Mouse (Mus musculus) retina, embryonic 14.5 days (tissue): ENCODE results near the gene Adamtsl1.

ENCODE experiments used
- DNase-seq: peaks from one replicate; pipeline ENCODE4 v3.0.0-alpha.2; 2015; ENCODE audit warnings: low spot score

The Adamtsl1 gene

DNA sequence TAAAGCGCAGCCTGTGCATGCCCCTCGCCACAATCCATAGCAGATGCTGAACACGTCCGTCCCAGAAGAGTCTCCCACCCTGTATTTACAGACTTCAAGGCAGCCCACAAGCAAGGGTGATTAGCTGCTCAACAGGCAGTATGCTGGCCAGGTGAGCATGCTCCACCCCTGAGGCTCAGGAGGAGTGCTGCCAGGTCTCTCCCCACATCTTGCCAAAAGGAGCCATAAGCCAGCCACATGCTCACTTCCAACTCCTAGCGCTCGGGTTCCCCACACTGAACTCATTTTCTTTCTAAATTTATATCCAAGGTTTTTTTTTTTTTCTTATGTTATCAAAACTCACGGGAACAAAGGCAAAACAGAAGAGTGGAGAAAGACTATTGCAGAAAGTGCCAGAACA is 687.8 kb downstream of the Adamtsl1 start:
- no peak for DNase-seq

DNA sequence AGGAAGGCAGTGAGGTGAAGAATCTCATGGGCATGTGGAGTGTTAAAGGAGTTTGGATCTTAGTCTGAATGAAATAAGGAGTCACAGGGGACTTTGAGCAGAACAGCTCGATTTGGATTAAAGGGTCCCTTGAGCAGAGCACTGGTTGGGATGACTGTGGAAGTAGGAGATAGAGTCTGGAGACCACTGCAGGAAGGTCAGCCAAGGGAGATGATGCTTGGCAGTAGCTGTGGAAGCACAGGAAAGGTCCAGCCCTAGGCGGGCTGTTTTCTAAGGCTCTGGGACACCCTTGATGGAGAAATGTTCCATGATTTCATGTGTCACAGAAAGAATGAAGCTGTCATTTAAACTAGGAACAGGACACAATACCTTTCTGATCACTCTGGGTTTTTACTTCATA is 689.3 kb downstream of the Adamtsl1 start:
- no peak for DNase-seq

DNA sequence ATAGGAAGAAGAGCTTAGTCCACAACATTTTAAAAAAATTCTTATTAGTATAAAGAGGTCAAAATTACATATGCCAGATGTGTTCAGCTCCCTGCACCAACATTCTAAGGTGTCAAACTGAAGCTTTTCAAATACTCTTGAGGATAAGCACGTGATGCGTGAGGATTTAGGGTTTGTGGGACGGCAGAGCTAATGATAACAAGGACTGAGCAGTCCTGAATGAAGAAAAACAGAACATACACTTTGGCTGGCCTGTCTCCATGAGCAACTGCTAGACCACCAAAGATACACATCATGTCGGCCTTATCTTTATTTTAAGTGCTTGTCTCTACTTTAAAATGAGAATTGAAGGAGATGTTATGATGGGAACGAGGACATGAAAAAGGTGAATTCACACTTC is 710.9 kb downstream of the Adamtsl1 start:
- DNase-seq = no peak

DNA sequence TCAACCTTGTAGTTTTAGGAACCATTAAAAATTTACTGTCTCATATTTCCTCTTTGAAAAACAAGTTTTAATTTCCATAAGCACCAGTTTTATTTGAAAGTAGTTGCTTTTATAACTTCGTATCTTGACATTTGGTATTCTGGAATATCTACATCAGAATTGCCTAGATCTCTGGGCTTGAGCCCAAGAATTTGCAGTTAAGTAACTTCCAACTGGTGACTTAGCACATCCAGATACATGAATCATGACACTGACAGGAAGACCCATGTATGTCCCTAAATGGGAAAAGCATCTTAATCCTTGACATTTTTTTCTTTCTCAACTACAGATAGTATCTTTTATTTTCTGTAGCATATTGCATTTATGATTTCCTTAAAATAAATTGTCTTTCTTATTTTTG is 713.1 kb downstream of the Adamtsl1 start:
- no peak for DNase-seq

DNA sequence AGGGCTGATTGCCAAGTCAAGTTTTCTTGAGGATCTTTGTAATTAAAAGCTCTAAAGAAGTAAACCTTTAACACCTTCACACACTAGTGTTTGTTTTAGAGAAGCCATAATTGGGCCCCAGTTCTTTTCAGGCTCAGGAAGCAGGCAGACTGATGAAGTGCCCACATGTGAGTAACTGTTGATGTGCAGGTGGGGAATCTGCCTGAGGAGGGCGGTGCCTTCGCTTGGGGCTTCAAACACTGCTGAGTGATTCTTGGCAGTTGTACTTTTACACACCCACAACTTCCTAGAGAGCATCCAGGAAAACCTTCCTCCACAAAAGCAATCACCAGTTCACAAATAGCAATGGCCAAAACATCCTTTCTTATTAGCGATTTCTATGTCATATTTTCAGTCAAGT is 719.2 kb downstream of the Adamtsl1 start:
- no peak for DNase-seq

DNA sequence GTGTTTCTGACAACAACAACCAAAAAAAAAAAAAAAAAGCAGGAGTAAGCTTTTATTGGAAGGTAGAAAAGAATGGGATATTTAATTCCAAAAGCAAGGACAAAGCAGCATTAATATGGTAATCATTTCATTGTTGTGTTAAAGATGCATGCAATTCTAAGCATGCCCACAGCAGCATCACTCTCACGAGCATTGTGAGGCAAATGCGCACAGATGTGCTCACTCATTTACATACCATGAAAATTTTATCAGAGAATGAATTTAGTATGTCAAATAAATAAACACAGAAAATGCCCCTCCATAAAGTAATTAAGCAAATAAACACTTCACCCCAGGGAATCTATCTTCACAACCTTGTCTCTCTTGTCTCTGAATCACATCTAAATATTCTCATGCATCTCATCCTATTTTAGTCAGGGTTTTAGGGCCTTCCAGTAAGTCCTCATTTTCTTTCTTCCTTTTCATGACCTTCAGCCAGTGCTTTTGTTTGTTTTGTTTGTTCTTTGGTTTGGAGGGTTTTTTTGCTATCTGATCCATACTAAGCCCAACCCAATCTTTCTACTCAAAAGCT is 728.0 kb downstream of the Adamtsl1 start:
- no peak for DNase-seq

DNA sequence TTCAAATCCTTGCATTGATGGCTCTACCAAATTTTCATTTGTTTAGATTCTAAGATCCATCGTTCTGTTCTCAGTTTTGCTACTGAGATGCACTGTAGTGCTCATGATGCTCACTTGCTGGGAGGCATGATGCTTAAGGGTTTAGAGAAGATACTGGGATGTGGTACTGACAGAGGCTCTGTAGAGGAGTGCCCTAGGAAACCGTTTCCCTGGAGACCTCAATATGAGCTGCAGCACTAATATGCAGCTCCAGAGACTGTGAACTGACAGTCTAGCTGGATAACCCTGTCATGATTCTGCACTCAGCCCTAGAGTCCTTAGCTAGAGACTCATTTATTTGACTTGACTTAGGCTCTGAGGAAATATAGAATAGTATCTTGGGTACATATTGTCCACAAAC is 756.1 kb downstream of the Adamtsl1 start:
- no peak for DNase-seq

DNA sequence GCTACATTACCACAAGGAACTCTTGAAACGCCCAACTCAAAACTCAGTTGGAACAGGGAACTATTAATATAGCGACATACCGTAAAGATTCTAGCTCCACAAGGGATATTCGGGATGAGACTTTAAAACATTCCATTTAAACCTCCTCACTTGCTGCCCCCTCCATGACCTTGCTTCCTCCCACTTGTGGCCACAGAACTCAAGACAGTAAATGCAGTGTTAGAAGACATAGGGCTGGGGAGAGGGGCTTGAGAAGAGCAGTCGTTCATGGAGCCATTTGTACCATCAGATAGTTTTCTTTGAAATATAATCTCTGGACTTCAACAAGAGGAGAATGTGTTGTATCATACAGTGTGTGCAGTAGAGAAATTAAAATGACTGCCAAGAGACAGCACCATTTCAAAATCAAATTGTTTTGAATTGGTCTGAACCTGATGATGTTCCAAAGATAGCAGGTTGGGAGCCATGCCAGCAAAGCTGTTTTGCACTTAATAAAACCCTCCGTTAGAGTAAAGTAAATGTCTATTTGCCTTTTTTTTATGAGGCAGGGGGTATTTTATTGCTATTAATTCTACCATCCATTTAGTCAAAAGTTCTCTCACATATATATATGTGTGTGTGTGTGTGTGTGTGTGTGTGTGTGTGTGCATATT is 759.9 kb downstream of the Adamtsl1 start:
- DNase-seq = no peak

DNA sequence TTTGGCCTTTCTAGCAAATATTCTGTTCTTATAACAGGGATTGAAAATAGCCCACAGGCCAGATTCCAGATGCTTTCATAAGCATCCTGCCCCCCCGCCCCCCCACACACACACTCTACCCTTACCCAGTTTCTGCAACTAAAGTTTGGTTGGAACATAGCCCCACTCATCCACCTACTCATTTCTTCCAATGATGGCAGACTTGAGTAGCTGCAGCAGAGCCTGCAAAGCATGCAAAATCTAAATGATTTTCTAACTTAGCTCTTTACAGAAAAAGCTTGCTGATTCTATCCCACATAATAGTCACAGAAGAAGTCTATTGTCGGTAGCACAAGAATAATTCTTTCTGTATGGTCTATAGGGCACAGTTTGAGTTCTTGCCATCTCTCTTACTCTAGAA is 760.7 kb downstream of the Adamtsl1 start:
- DNase-seq = no peak

DNA sequence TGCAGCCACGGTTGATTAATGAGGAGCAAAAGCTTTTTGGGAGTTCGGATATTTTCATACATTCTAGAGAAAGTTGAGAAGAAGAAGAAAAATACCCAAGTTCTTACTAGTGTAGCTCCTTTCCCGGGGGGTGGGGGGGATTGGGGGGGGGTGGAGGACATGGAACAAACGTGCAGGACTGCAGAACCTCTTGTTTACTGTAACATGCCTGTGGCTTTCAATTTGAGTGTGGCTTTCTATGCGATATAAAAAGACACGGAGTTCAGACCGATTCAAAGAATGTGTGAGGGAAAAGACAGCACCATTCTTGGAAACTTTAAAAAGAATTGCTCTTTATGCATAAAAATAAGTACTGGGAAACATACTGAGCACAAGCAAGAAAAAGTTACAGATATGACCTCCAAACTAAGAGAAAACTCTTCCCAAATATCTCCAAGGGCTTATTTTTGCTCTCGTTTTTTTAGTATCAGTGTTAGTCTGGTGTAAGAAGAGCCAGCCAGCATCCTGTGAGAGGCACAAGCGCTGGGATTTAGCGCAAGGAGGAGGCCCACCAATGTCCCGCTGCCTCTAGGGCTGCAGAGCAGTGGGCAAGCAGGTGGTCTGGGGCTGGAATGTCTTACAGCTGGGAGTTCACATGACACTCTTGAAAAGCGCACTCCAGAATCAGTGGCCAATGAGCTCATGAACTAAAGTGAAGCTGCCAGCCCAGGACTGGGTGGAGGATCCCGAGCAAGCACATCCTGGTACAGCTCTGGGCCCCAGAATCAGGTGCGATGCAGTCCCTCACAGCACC is 762.2 kb downstream of the Adamtsl1 start:
- no peak for DNase-seq

DNA sequence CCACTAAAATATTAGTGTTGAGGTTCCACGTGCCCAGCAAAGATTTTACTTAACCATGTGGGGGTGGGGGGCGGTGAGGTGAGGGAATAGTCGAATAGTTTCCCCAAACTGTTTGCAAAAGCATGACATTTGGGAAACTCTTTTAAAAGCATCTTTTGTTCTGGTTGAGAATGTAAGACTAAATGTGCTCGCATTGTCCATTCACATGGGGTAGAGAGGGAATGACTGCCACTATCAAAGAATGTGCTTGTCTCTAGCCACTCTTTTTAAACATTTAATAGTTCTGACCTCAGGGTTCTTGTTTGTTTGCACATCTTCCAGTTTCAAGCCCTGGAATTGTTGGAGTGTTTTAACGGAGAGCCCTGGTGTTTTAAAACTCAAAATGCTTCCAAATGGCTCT is 764.6 kb downstream of the Adamtsl1 start:
- no peak for DNase-seq

DNA sequence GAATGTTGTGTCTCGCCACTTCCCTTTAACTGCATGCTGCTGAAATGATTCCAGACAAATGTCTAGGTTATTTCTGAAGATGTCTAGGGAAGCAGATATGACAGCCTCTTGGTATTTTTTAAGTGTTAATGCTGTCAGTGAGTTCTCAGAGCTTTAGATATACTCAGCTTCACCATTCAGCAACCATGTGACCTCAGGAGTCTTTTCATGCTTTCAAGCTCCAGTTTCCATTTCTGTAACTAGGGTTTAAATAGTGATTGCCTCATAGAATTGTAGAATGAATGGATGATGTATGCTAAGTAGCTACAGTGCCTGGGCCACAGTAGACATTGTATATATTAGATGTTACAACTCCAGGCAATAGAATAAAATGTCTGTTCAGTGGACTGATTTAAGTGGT is 772.6 kb downstream of the Adamtsl1 start:
- DNase-seq = no peak

DNA sequence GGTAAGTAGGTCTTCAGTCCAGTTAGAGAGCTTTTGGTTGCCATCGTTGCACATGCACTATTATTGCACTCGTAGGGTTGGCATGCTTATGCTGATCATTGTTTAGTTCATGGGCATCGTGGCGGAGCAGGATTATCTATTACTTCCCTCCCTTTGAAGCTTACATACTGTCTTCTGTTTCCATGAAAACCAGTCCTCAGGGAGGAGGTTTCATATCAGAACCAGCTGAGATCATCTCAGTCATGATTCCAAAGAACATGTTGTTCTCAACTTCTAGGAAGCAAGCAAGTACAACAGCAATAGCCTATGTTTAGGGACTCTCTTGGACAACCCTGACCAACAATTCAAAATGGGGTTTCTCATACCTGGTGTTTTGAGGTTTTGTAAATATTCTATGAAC is 774.3 kb downstream of the Adamtsl1 start:
- no peak for DNase-seq

DNA sequence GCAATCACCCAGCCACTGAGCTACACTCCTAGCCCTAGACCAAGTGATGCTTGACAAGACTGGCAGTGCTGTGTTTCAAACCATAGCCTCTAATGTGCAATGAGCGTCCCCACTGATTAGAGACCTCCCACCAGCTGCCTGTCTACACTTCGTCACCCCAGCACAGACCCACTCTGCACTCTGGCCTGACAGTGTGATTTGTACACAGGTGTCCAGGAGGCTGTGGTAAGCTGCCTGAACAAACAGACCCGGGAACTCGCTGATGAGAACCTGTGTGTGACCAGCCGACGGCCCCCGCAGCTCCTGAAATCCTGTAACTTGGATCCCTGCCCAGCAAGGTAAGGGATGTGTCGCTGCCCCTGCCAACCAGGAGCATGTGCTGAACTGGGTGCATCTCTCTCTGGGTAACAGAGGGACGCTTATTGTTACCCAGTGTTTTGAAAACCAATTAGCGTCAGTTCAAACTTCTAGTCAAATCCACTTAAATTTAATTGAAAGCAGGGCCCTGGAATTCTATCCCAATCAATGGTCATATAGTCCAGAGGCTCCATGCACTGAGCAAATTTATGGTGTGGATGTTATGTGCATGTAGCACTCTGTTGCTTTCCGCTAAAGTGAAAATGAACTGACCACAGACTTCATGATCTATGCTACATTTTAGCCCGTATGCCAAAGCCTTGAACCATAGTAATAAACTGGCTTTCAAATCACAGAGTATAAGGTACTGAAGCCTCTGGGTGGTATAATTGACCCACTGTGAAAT is 775.7 kb downstream of the Adamtsl1 start:
- DNase-seq = peak; percentile 63

DNA sequence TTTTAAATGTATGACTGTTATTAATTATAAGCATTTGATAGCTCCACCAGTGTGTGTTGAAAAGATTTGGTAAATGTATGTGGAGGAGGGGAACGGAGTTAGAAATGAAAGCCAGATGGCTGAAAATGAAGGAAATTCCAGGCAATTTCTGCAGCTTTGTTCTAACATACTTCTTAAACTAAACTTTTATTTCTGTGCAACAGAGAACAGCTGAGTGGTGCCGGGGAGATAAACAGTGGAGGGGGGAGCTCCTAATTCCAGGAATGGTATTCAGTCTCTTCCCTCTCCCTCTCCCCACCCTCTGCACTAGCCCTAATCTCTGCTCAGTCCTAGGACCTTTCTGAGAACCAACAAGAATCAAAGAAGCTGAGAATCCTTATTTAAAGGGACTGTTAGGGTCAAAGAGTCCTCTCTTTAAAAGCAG is 780.9 kb downstream of the Adamtsl1 start:
- no peak for DNase-seq

DNA sequence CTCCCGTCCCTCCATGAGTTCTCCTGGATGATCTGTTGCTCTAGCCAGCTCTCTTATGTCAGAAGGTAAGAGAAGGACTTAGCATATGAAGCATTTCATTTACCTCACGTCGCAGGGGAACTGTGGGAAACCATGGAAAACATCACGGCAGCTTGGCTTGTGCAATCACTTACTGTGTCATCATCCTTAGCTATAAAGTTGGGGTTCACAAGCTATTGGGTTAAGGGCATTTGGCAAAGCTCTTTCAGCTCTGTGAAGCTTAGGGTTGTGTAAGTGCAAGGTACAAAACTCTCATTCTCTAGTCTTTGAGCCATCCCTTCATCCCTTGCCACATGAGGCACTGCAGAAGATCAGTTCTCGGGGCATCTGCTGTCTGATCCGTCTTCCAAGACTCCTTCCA is 787.5 kb downstream of the Adamtsl1 start:
- DNase-seq = no peak

DNA sequence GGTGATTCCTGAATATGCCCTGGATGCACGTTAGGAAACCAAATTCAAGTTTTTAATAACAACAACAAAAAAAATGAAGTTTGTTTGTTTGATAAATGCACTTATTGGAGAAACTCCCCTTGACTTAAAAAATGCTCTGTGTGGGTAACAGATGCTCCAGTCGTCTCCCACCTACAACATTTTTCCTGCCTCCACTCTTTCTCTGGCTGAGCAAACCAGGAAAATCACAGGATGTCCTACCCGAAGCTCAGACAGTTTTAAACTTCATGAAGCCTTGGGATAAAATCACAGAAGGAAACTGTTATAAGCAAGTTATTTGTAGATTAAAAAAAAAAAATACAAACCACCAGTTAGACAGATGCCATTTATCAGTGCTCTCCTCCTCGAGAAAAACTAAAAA is 788.1 kb downstream of the Adamtsl1 start:
- DNase-seq = no peak

DNA sequence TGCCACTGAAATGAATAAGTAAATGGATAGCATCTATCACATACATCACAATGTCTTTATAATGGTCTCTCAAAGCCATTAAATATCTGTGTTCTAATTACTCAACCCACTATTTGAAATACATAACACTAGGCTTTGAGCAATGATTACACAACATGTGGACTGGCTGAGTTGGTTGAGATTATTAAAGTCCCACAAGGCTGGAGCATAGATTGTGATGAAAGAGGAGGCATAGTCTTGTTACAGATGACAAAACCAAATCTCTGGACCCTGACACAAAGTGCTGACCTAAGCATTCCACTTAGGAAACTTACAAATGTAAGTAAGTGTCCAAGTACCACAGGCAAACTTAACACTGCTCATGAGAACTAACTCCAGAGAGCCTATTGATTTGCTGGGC is 792.8 kb downstream of the Adamtsl1 start:
- no peak for DNase-seq

DNA sequence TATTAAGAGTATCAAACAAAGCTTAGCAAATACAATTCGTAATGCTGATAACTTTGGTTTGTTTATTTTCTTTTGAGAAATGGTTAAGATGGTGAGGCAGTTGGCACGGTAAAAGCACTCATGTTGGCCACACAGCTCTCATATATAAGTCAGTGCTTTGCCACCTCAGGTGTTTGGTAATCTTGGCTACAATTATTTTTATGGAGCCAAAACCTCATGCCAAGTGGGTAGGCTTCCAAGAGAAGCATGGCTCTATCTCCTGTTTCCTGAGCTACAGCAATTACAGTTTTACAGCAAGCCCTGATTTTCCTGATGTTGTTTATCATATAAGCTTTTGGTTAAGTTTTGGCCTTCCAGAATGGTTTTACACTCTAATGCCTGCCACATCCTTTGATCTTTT is 795.2 kb downstream of the Adamtsl1 start:
- no peak for DNase-seq

DNA sequence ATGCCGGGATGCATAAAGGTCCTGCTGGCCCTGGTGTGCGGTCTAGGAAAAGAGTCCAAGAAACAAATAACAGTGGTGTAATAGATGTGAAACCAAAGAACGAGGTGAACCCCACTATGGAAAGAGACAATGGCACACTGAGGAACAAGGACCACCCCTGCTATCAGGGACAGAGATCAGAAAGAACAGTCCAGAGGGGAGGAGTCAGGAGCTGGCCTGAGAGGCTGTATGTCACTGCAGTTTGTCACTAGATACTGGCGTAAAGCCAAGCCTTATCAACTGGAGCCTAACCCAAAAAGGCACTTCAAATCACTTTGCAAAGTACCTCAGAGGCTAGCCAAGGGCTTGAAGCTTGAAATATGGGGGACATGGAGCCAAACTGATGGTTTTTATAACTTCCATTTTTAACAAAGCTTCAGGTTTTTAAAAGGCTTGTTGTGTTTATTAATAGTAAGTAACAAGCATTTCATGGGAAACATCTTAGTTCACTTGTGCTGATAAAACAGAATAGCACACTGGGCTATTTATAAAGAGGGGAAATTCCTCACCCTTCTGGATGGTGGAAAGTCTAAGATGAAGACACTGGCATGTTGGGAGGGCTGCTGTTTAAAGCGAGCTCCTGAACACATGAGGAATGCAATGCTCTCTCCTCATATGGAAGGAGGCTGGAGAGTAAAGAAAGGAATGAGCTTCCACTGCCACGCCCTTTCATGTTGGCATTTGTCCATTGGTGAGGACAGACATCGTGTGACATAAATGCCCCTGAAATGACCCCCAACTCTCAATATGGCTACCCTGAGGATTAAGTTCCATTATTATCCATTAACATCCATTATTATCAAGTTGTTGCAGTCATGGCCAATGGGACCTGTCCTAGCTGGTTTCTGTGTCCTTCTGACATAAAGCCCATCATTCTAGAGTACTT is 797.1 kb downstream of the Adamtsl1 start:
- no peak for DNase-seq

DNA sequence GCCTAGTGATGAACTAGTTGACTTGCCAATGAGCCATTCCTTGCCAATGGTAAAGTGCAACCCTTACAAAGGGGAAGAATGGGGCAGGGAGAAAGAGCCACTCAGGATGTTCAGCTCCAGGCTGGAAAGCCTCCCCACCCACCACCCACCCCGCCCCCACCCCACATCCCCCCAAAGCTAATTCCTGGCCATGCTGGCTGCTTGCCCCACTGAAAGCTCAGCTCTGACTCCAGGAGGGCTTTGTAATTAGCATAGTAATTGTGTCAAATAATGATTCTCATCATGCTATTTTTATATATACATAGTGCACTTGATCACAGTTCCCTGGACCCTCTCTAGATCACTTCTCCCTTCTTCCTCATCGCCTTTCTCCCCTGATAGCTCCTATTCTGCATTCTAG is 798.4 kb downstream of the Adamtsl1 start:
- no peak for DNase-seq

DNA sequence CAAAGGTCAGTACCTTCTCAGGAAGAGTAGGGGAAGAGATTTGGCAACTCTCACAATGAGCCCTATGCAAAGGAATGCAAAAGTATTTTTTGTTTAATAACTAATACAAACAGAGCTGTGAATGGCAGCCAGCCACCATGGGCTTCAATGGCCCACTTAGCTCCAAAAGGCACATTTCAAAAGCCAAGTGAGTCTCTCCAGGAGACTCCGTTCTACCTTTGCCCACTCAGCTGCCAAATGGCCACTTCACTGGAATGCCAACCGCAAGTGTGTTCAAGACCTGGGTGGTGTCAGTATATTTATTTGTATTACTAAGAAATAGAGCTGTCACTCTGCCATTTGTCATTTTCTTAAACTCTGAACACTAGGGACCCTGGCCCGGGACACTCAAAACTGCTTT is 800.5 kb downstream of the Adamtsl1 start:
- no peak for DNase-seq
